Mouse (Mus musculus): ENCODE results near the gene Gpatch2. TPM values are rescaled to one million over a fixed set of nuclear protein-coding genes. Genes with fewer than 3 reads are reported as not detected.

The Gpatch2 gene
- polyA plus RNA-seq, 1 experiment from 2014 or later: 22.6 TPM

GRCm38 (mm10) chr1:187291480-187292394, 76.4 kb downstream of the Gpatch2 start:
- WGBS: 89% methylated on average over 10 of the region's 10 CpGs
- H3K27ac ChIP-seq: no peak overlapping the region
- no peaks in the 10 kb centered on the region for H3K36me3 ChIP-seq
- no peak overlapping the region for H3K4me2 ChIP-seq
- no peaks in the 10 kb centered on the region for H3K9me3 ChIP-seq
- H3K4me1 ChIP-seq: no peaks in the 10 kb centered on the region
- no peak overlapping the region for H3K9ac ChIP-seq
- H3K27me3 ChIP-seq: no peaks in the 10 kb centered on the region
- no peak for ATAC-seq (ENCODE audit: insufficient number of reproducible peaks, insufficient read depth, low FRiP score, low TSS enrichment, low read depth)
- H3K4me3 ChIP-seq: no peak overlapping the region

GRCm38 (mm10) chr1:187292395-187292749, 77.1 kb downstream of the Gpatch2 start:
- Histone ChIP-seq H3K9ac (no peak overlapping the region), H3K27ac (no peak overlapping the region), H3K4me1 (no peaks in the 10 kb centered on the region), H3K9me3 (no peaks in the 10 kb centered on the region), H3K27me3 (no peaks in the 10 kb centered on the region), H3K36me3 (no peaks in the 10 kb centered on the region), H3K4me3 (no peak overlapping the region), H3K4me2 (no peak overlapping the region)
- 94% methylated on average over 3 of the region's 3 CpGs for WGBS
- ATAC-seq (ENCODE audit: insufficient number of reproducible peaks, insufficient read depth, low FRiP score, low TSS enrichment, low read depth): no peak

- H3K27ac ChIP-seq: no peak overlapping the region
- ATAC-seq (ENCODE audit: insufficient number of reproducible peaks, insufficient read depth, low FRiP score, low TSS enrichment, low read depth): no peak
- H3K9ac ChIP-seq: no peak overlapping the region
- no peak overlapping the region for H3K4me2 ChIP-seq
- no peak overlapping the region for H3K4me3 ChIP-seq
- H3K36me3 ChIP-seq: no peaks in the 10 kb centered on the region
- no peaks in the 10 kb centered on the region for H3K27me3 ChIP-seq
- H3K9me3 ChIP-seq: no peaks in the 10 kb centered on the region
- 84% methylated on average over 3 of the region's 3 CpGs for WGBS
- H3K4me1 ChIP-seq: no peaks in the 10 kb centered on the region
These were observed 77.9 kb downstream of the Gpatch2 start for GRCm38 (mm10) chr1:187293233-187293632.

GRCm38 (mm10) chr1:187294522-187294921, 79.2 kb downstream of the Gpatch2 start:
- H3K4me1 ChIP-seq: no peaks in the 10 kb centered on the region
- H3K9ac ChIP-seq: no peak overlapping the region
- WGBS: 91% methylated on average over 5 of the region's 5 CpGs
- no peaks in the 10 kb centered on the region for H3K36me3 ChIP-seq
- ATAC-seq (ENCODE audit: insufficient number of reproducible peaks, insufficient read depth, low FRiP score, low TSS enrichment, low read depth): no peak
- no peak overlapping the region for H3K27ac ChIP-seq
- no peak overlapping the region for H3K4me2 ChIP-seq
- H3K4me3 ChIP-seq: no peak overlapping the region
- no peaks in the 10 kb centered on the region for H3K27me3 ChIP-seq
- H3K9me3 ChIP-seq: no peaks in the 10 kb centered on the region

- Histone ChIP-seq H3K9me3 (no peaks in the 10 kb centered on the region), H3K4me2 (no peak overlapping the region), H3K4me1 (peaks cover 2% of the 10 kb centered on the region; the same call in 1 of the 2 replicates), H3K4me3 (no peak overlapping the region), H3K9ac (no peak overlapping the region), H3K27ac (no peak overlapping the region), H3K27me3 (no peaks in the 10 kb centered on the region), H3K36me3 (no peaks in the 10 kb centered on the region)
- ATAC-seq (ENCODE audit: insufficient number of reproducible peaks, insufficient read depth, low FRiP score, low TSS enrichment, low read depth): no peak
- whole genome bisulfite sequencing: 90% methylated on average over 6 of the region's 6 CpGs
These were observed 79.8 kb downstream of the Gpatch2 start for GRCm38 (mm10) chr1:187295038-187295559.

GRCm38 (mm10) chr1:187295711-187296110, 80.4 kb downstream of the Gpatch2 start:
- Histone ChIP-seq H3K27ac (no peak overlapping the region), H3K9me3 (no peaks in the 10 kb centered on the region), H3K4me1 (peaks cover 8% of the 10 kb centered on the region), H3K27me3 (no peaks in the 10 kb centered on the region), H3K9ac (no peak overlapping the region), H3K36me3 (no peaks in the 10 kb centered on the region), H3K4me2 (no peak overlapping the region), H3K4me3 (no peak overlapping the region)
- WGBS: 88% methylated on average over 1 of the region's 1 CpGs
- ATAC-seq (ENCODE audit: insufficient number of reproducible peaks, insufficient read depth, low FRiP score, low TSS enrichment, low read depth): no peak

- Histone ChIP-seq H3K4me1 (peaks cover 20% of the 10 kb centered on the region), H3K9ac (no peak overlapping the region), H3K4me2 (no peak overlapping the region), H3K9me3 (no peaks in the 10 kb centered on the region), H3K27ac (no peak overlapping the region), H3K27me3 (no peaks in the 10 kb centered on the region), H3K36me3 (no peaks in the 10 kb centered on the region), H3K4me3 (no peak overlapping the region)
- 57% methylated on average over 4 of the region's 4 CpGs for WGBS
- ATAC-seq (ENCODE audit: insufficient number of reproducible peaks, insufficient read depth, low FRiP score, low TSS enrichment, low read depth): no peak
These were observed 83.9 kb downstream of the Gpatch2 start for GRCm38 (mm10) chr1:187299236-187299635.

GRCm38 (mm10) chr1:187300626-187301025, 85.3 kb downstream of the Gpatch2 start:
- Histone ChIP-seq H3K4me3 (no peak overlapping the region), H3K27ac (peak overlapping the region; percentile 68), H3K9me3 (no peaks in the 10 kb centered on the region), H3K4me1 (peaks cover 20% of the 10 kb centered on the region), H3K27me3 (no peaks in the 10 kb centered on the region), H3K36me3 (no peaks in the 10 kb centered on the region), H3K4me2 (no peak overlapping the region), H3K9ac (0 out of 2 replicates have a peak overlapping the region, but pooled peaks have one; percentile 21)
- no peak for ATAC-seq (ENCODE audit: insufficient number of reproducible peaks, insufficient read depth, low FRiP score, low TSS enrichment, low read depth)
- WGBS: 10% methylated on average over 5 of the region's 5 CpGs

- no peaks in the 10 kb centered on the region for H3K27me3 ChIP-seq
- no peak overlapping the region for H3K4me3 ChIP-seq
- H3K9me3 ChIP-seq: no peaks in the 10 kb centered on the region
- no peak overlapping the region for H3K4me2 ChIP-seq
- peaks cover 6% of the 10 kb centered on the region; the same call in 1 of the 2 replicates for H3K36me3 ChIP-seq
- peaks cover 22% of the 10 kb centered on the region for H3K4me1 ChIP-seq
- no peak overlapping the region for H3K27ac ChIP-seq
- 72% methylated on average over 10 of the region's 10 CpGs for WGBS
- ATAC-seq (ENCODE audit: insufficient number of reproducible peaks, insufficient read depth, low FRiP score, low TSS enrichment, low read depth): no peak
- H3K9ac ChIP-seq: no peak overlapping the region
These were observed 87.9 kb downstream of the Gpatch2 start for GRCm38 (mm10) chr1:187303221-187303620.

- no peak for ATAC-seq (ENCODE audit: insufficient number of reproducible peaks, insufficient read depth, low FRiP score, low TSS enrichment, low read depth)
- WGBS: 81% methylated on average over 4 of the region's 4 CpGs
- H3K4me2 ChIP-seq: no peak overlapping the region
- no peak overlapping the region for H3K9ac ChIP-seq
- peaks cover 6% of the 10 kb centered on the region; the same call in 1 of the 2 replicates for H3K36me3 ChIP-seq
- H3K4me1 ChIP-seq: peaks cover 10% of the 10 kb centered on the region; the same call in 1 of the 2 replicates
- H3K27ac ChIP-seq: no peak overlapping the region
- H3K9me3 ChIP-seq: no peaks in the 10 kb centered on the region
- no peak overlapping the region for H3K4me3 ChIP-seq
- no peaks in the 10 kb centered on the region for H3K27me3 ChIP-seq
These were observed 92.0 kb downstream of the Gpatch2 start for GRCm38 (mm10) chr1:187307335-187307734.

GRCm38 (mm10) chr1:187308523-187308922, 93.2 kb downstream of the Gpatch2 start:
- Histone ChIP-seq H3K4me2 (no peak overlapping the region), H3K9me3 (no peaks in the 10 kb centered on the region), H3K9ac (no peak overlapping the region), H3K27me3 (no peaks in the 10 kb centered on the region), H3K4me1 (0 out of 2 replicates have a peak, but pooled peaks cover 2% of the 10 kb centered on the region), H3K4me3 (no peak overlapping the region), H3K27ac (no peak overlapping the region), H3K36me3 (peaks cover 6% of the 10 kb centered on the region; the same call in 1 of the 2 replicates)
- no peak for ATAC-seq (ENCODE audit: insufficient number of reproducible peaks, insufficient read depth, low FRiP score, low TSS enrichment, low read depth)
- WGBS: 89% methylated on average over 2 of the region's 2 CpGs

- Histone ChIP-seq H3K4me3 (no peak overlapping the region), H3K27ac (no peak overlapping the region), H3K9ac (no peak overlapping the region), H3K9me3 (no peaks in the 10 kb centered on the region), H3K27me3 (no peaks in the 10 kb centered on the region), H3K4me1 (peaks cover 8% of the 10 kb centered on the region), H3K36me3 (peaks cover 6% of the 10 kb centered on the region; the same call in 1 of the 2 replicates), H3K4me2 (no peak overlapping the region)
- ATAC-seq (ENCODE audit: insufficient number of reproducible peaks, insufficient read depth, low FRiP score, low TSS enrichment, low read depth): no peak
- 90% methylated on average over 6 of the region's 6 CpGs for WGBS
These were observed 95.8 kb downstream of the Gpatch2 start for GRCm38 (mm10) chr1:187311122-187311521.

All from embryonic facial prominence, embryonic 13.5 days (tissue).